Mouse (Mus musculus) MEL (cell line): ENCODE results near the gene Pigk. TPM values are rescaled to one million over a fixed set of nuclear protein-coding genes. Genes with fewer than 3 reads are reported as not detected.

Experiments
- DNase-seq: peaks from one replicate; pipeline ENCODE4 v3.0.0; 2011; ENCODE audit warnings: low read depth, low spot score
- H3K27ac ChIP-seq: 2 replicates; pipeline ENCODE4 v1.5.1; 2012; ENCODE audit warnings: low read depth, mild to moderate bottlenecking, control low read depth, low read length, moderate library complexity; ENCODE audit not compliant: control insufficient read depth
- H3K27me3 ChIP-seq, 2 experiments: fragments of 150-350 bp in 1 of 2; sonication (generic) in 1 of 2; 2 replicates each; pipeline ENCODE4 v1.6.1; 2012; ENCODE audit warnings: low read length in 2 of 2, mild to moderate bottlenecking in 2 of 2, improper control_type of control experiment in 1 of 2, moderate library complexity in 1 of 2; ENCODE audit not compliant: insufficient read depth in 2 of 2, control insufficient read depth in 1 of 2
- H3K36me3 ChIP-seq, 2 experiments: 2 replicates each; pipeline ENCODE4 v1.6.1; 2012 to 2014; ENCODE audit warnings: low read length in 2 of 2, improper control_type of control experiment in 1 of 2, inconsistent platforms in 1 of 2, mild to moderate bottlenecking in 1 of 2; ENCODE audit not compliant: insufficient read depth in 2 of 2, control insufficient read depth in 1 of 2
- H3K4me1 ChIP-seq, 2 experiments: fragments of 150-350 bp in 1 of 2; sonication (generic) in 1 of 2; 2 replicates each; pipeline ENCODE4 v1.6.1; 2012; ENCODE audit warnings: low read length in 2 of 2, improper control_type of control experiment in 1 of 2, mild to moderate bottlenecking in 1 of 2; ENCODE audit not compliant: insufficient read depth in 2 of 2, control insufficient read depth in 1 of 2
- H3K4me3 ChIP-seq, 2 experiments: fragments of 150-350 bp in 1 of 2; sonication (generic) in 1 of 2; 2 replicates each; pipeline ENCODE4 v1.5.1; 2012; ENCODE audit warnings: low read depth in 2 of 2, low read length in 2 of 2, mild to moderate bottlenecking in 2 of 2, moderate library complexity in 2 of 2, control low read depth in 1 of 2, improper control_type of control experiment in 1 of 2; ENCODE audit not compliant: control insufficient read depth in 1 of 2, insufficient read depth in 1 of 2
- H3K79me2 ChIP-seq: 2 replicates; pipeline ENCODE4 v1.6.1; 2012; ENCODE audit warnings: mild to moderate bottlenecking, low read length, moderate library complexity; ENCODE audit not compliant: control insufficient read depth, poor library complexity, insufficient read depth
- H3K9ac ChIP-seq: 2 replicates; pipeline ENCODE4 v1.6.1; 2012; ENCODE audit warnings: low read depth, mild to moderate bottlenecking, control low read depth, low read length, moderate library complexity; ENCODE audit not compliant: control insufficient read depth, poor library complexity, severe bottlenecking
- H3K9me3 ChIP-seq: fragments of 150-350 bp; sonication (generic); replicated peaks from 2 replicates; pipeline ENCODE4 v1.6.1; 2012; ENCODE audit warnings: mild to moderate bottlenecking, low read length, improper control_type of control experiment, moderate library complexity; ENCODE audit not compliant: insufficient read depth
- CTCF ChIP-seq, 3 experiments: IDR thresholded peaks in 2 of 3; conservative IDR thresholded peaks in 1 of 3; 2 replicates each; pipeline ENCODE4 v1.5.1; 2011 to 2012; ENCODE audit warnings: low read length in 3 of 3, low read depth in 2 of 3, mild to moderate bottlenecking in 2 of 3, improper control_type of control experiment in 1 of 3, inconsistent platforms in 1 of 3, mixed read lengths in 1 of 3, moderate library complexity in 1 of 3; ENCODE audit not compliant: control insufficient read depth in 1 of 3, insufficient read depth in 1 of 3, poor library complexity in 1 of 3, severe bottlenecking in 1 of 3
- E2F4 ChIP-seq: IDR thresholded peaks from 2 replicates; pipeline ENCODE4 v1.6.1; 2011; ENCODE audit warnings: low read depth, low read length, improper control_type of control experiment, borderline replicate concordance
- ELF1 ChIP-seq: IDR thresholded peaks from 2 replicates; pipeline ENCODE4 v1.6.1; 2014; ENCODE audit warnings: low read depth, mild to moderate bottlenecking, inconsistent platforms, low read length, improper control_type of control experiment, moderate library complexity
- ETS1 ChIP-seq: IDR thresholded peaks from 2 replicates; pipeline ENCODE4 v1.6.1; 2012; ENCODE audit warnings: low read depth, mild to moderate bottlenecking, inconsistent platforms, low read length, improper control_type of control experiment, moderate library complexity
- KAT2A ChIP-seq: conservative IDR thresholded peaks from 2 replicates; pipeline ENCODE4 v1.6.1; 2012; ENCODE audit warnings: low read depth, low read length, improper control_type of control experiment, inconsistent platforms
- MAX ChIP-seq: IDR thresholded peaks from 2 replicates; pipeline ENCODE4 v1.6.1; 2011; ENCODE audit warnings: low read length, improper control_type of control experiment
- MEF2A ChIP-seq: IDR thresholded peaks from 2 replicates; pipeline ENCODE4 v1.6.1; 2014; ENCODE audit warnings: low read depth, mild to moderate bottlenecking, inconsistent platforms, low read length, improper control_type of control experiment; ENCODE audit not compliant: poor library complexity, insufficient replicate concordance, severe bottlenecking; ENCODE audit errors: extremely low read depth
- MXI1 ChIP-seq: IDR thresholded peaks from 2 replicates; pipeline ENCODE4 v1.6.1; 2011; ENCODE audit warnings: mild to moderate bottlenecking, low read depth, low read length, improper control_type of control experiment
- MYC ChIP-seq: IDR thresholded peaks from 2 replicates; pipeline ENCODE4 v1.6.1; 2011; ENCODE audit warnings: low read depth, mild to moderate bottlenecking, low read length, improper control_type of control experiment, moderate library complexity
- POLR2AphosphoS2 ChIP-seq: IDR thresholded peaks from 2 replicates; pipeline ENCODE4 v1.6.1; 2011; ENCODE audit warnings: low read length, improper control_type of control experiment
- POLR2AphosphoS5 ChIP-seq: IDR thresholded peaks from 2 replicates; pipeline ENCODE4 v1.6.1; 2012; ENCODE audit warnings: low read depth, borderline replicate concordance, mild to moderate bottlenecking, inconsistent platforms, low read length, moderate library complexity, mixed read lengths
- SIN3A ChIP-seq: IDR thresholded peaks from 2 replicates; pipeline ENCODE4 v1.6.1; 2012; ENCODE audit warnings: low read length, improper control_type of control experiment, inconsistent platforms
- SMC3 ChIP-seq: IDR thresholded peaks from 2 replicates; pipeline ENCODE4 v1.6.1; 2011; ENCODE audit warnings: low read depth, low read length, improper control_type of control experiment
- TBP ChIP-seq: IDR thresholded peaks from 2 replicates; pipeline ENCODE4 v1.8.0; 2011; ENCODE audit warnings: low read depth, low read length, improper control_type of control experiment
- TCF12 ChIP-seq: IDR thresholded peaks from 2 replicates; pipeline ENCODE4 v1.6.1; 2014; ENCODE audit warnings: low read depth, mild to moderate bottlenecking, inconsistent platforms, low read length, improper control_type of control experiment, moderate library complexity
- USF1 ChIP-seq: IDR thresholded peaks from 2 replicates; pipeline ENCODE4 v1.6.1; 2014; ENCODE audit warnings: low read depth, mild to moderate bottlenecking, inconsistent platforms, low read length, improper control_type of control experiment, moderate library complexity
- ZKSCAN1 ChIP-seq: IDR thresholded peaks from 2 replicates; pipeline ENCODE4 v1.6.1; 2012; ENCODE audit warnings: low read depth, mild to moderate bottlenecking, inconsistent platforms, low read length, improper control_type of control experiment, moderate library complexity
- polyA plus RNA-seq, 2 experiments: library from polyadenylated mRNA; stranded (reverse) in 1 of 2; unstranded in 1 of 2; fragments of >175 nt in 1 of 2; fragments of >200 nt in 1 of 2; gene quantifications; 2 replicates each; pipeline versions ENCODE4 v1.2.1 to v1.2.4; 2012; ENCODE audit warnings: low replicate concordance in 2 of 2, low read depth in 1 of 2; ENCODE audit not compliant: insufficient read length in 2 of 2, insufficient read depth in 1 of 2, missing spikeins in 1 of 2
- total RNA-seq: library from RNA; depleted of rRNA; stranded (reverse); fragments of 300-350 nt; gene quantifications from 2 replicates; pipeline ENCODE4 v1.2.3, GENCODE M21; 2012

Pigk gene
- total and polyA plus RNA-seq, 3 experiments, result 14.6 to 17.8 TPM; not detected in 1

DNA sequence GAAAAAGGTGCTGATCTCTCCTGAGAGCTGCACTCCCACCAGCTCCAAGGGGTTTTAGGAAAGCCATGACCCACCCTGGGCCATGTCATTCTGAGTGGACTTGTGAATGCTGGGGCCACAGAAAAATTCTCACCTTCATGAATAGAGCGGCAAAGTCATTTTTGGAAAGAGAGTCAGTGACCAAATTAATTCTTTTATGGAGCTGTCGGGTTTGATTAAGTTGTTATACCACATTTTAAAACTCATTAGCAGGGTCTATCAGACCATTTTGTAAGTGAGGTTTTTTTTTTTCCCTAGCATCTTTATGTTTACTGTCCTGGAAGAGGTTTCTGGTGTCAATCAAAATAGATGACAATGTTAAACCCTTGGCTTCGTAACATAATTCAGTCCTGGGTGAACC is 169.7 kb downstream of the Pigk start:
- Histone ChIP-seq H3K4me3 (no peak overlapping the region), H3K4me1 (no peaks in the 10 kb centered on the region), H3K9me3 (no peaks in the 10 kb centered on the region), H3K9ac (no peak overlapping the region), H3K27ac (no peak overlapping the region), H3K36me3 (no peaks in the 10 kb centered on the region), H3K79me2 (no peaks in the 10 kb centered on the region), H3K27me3 (peaks cover 8 to 16% of the 10 kb centered on the region in 2 experiments)
- no peak for DNase-seq
- TF ChIP-seq POLR2AphosphoS5 (no peak), SIN3A (no peak), MAX (no peak), USF1 (no peak), ELF1 (no peak), KAT2A (no peak), TCF12 (no peak), SMC3 (no peak), ETS1 (no peak), MXI1 (no peak), E2F4 (no peak), MYC (no peak)

DNA sequence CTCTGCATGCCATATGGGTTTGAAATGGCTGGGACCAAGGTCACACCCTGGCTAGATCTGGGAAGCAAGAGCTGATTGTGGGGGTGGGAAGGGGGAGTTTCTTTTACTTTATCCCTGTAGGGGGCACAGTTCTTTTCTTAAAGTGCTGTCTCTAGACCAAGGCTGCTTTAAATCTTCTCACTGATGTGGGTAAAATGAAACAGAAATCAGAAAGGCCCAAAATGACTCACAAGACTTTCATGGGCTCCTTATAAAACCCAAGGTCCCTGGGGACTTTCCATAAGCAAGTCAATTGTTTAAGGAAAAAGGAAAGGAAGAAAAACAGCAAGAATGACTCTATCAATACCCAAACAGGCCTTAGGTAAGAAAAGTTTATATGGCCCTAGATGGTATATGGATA is 172.8 kb downstream of the Pigk start:
- H3K27ac ChIP-seq, result no peak overlapping the region
- no peak for DNase-seq
- H3K9me3 ChIP-seq, result no peaks in the 10 kb centered on the region
- TF ChIP-seq MXI1 (no peak), ZKSCAN1 (no peak), MEF2A (no peak), SMC3 (no peak), POLR2AphosphoS2 (no peak), CTCF (IDR thresholded peaks at IDR 0.05 in 2 of 3, conservative IDR thresholded peaks at IDR 0.05 in 1 of 3; ENCODE audit: control insufficient read depth in 1 of 3, insufficient read depth in 1 of 3, low read depth in 2 of 3, low read length in 3 of 3, poor library complexity in 1 of 3, severe bottlenecking in 1 of 3) (peak in 1 of 3 experiments; percentile 0; a peak in 1 of 6 replicates), TBP (no peak)
- TF ChIP-seq, all 39 proteins: peak for 1
- peaks cover 8 to 16% of the 10 kb centered on the region in 2 experiments for H3K27me3 ChIP-seq
- no peak overlapping the region for H3K4me3 ChIP-seq
- no peaks in the 10 kb centered on the region for H3K36me3 ChIP-seq
- H3K9ac ChIP-seq, result no peak overlapping the region
- H3K79me2 ChIP-seq, result no peaks in the 10 kb centered on the region
- H3K4me1 ChIP-seq, result no peaks in the 10 kb centered on the region
